Mouse (Mus musculus) heart, postnatal 0 days (tissue): ENCODE measurements around the gene Ttc17.

Experiments used
- CTCF ChIP-seq: IDR thresholded peaks from 2 replicates; pipeline ENCODE4 v1.5.1; 2016; ENCODE audit warnings: antibody characterized with exemption, control low read depth, low read depth
- EP300 ChIP-seq: IDR thresholded peaks from 2 replicates; pipeline ENCODE4 v1.6.1; 2016; ENCODE audit warnings: antibody characterized with exemption, low read depth

- TF ChIP-seq CTCF (no peak), EP300 (no peak)
Observed at GRCm38 (mm10) chr2:94327836-94328235, 78.7 kb downstream of the Ttc17 start.
